Mouse (Mus musculus) mouse trophoblast stem cell (cell line): Measurements from ENCODE around the gene Cwc27.

ENCODE experiments used
- in situ Hi-C, 2 experiments: fragments of 300-500 bp; cut with MseI, MboI; formaldehyde crosslinking; loops; 2 replicates in 1 of 2; 3 replicates in 1 of 2; pipeline ENCODE4 v1.15.1; 2025

Gene Cwc27

GRCm38 (mm10) chr13:104816635-104817571 lies at the start of gene Cwc27:
TSS of gene Cwc27 (minus strand) at chr13:104817142.
- in situ Hi-C loops: no loop called here

DNA sequence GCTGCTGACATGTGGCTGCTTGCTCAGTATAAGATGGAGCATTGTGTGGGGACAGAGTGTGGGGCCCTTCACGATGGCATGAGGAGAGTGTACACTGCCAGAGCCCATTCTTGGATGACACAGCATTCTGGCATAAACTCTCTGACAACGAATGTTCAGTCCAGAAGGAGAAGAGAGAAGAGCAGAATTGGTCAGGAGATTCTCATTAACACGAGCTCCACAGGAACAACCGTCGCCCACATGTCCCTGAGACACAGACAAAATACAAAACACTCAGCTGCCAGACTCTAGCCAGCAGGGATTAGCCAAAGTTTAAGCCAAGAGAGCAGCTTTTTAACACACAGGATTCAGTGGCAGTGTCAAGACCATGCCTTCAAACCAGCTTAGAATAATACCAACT lies 49.8 kb upstream of the Cwc27 start:
- in situ Hi-C loops: no loop called here

- in situ Hi-C loops: no loop called here
Measured at GRCm38 (mm10) chr13:104863127-104863979, 46.4 kb upstream of the Cwc27 start, which contains the start of gene Shisal2b. TSS of gene Shisal2b (minus strand) at chr13:104863893.

DNA sequence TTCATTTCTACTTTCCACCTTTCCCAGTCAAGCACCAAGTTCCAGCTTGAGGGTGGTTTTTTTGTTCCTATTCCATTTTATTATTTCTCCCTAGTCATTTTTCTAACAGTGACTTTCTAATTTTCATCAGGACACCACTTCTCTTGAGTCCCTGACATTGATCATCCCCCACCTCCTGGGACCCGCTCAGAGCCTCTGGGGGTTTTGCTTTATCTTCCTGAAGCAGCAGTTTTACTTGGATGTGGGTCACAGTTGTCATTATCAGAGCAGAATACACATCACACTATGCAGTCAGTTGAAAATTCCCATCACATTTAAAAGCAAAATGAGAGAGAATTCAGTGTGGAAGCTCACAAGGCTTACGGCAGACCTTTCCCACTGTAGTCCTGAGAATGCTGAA lies 36.7 kb upstream of the Cwc27 start:
- in situ Hi-C loops: no loop called here

- in situ Hi-C loops: no loop called here
Measured at GRCm38 (mm10) chr13:104843295-104844089, 26.6 kb upstream of the Cwc27 start.

DNA sequence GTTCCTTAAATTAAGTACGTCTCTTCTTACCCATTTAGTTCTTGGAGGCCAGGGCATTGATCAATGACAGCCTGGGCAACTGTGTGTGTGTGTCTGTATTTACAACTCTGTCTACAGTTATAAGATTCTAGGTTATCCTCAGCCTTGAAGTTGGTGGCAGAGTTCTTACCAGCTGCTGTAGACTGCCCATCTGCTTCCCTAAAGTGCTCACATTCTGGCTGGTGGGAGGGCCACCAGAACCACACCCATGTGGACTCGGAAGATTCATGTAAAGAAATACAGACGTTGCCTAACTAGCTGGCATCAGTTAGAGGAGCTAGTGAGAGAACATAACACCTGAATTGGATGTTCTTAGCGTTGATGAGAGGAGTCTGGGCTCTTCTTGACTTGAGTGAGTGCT lies 25.0 kb upstream of the Cwc27 start:
- in situ Hi-C loops: no loop called here

DNA sequence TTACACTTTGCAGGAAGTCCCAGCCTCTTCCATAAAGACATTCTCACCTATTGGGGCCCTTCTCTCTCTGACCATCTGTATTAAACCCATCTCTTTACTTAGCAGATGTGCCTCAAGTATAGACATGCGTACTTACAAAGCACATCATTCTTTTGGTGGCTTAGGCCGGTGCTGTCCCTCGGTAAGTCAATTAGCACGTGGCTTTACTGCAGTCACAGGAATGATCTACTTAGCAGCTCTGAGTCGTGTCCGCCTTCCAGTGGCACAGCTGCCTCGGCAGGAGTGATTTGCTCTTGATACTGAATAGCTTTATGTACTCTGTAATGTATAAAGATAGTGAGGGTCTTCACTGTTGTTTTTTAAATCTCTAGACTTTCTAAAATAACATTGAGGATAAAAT lies 20.7 kb upstream of the Cwc27 start:
- in situ Hi-C loops: no loop called here

DNA sequence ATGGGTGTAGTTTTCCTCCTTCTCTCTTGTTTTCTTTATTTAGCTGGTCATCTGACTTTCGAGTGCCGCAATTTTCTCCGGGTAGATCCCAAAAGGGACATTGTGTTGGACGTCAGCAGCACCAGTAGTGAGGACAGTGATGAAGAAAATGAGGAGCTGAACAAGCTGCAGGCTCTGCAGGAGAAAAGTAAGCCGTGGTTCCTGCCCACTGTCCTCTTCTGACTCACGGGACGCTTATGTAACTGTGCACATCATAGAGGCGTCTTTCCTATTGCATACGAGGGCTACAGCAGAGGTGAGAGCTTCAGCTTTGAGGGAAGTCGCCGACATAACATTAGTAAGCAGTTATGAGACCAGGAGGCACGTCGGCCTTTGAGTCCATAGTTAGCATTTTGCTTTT lies 15.9 kb upstream of the Cwc27 start:
- in situ Hi-C loops: no loop called here

DNA sequence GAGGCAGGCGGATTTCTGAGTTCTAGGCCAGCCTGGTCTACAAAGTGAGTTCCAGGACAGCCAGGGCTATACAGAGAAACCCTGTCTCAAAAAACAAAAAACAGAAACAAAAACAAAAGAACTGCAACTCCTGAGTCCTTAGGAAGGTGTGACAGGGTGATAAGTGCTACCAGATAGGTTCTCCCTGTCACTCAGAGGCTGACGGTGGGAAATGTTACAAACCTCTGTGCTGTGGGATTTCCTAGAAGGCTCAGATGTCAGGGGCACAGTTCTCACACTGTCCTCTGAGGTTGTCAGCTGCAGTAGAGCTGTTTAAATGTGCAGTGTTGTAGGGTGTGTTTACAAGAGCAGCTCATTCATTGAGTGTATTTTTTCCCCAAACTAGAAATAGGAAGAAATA lies 8.5 kb upstream of the Cwc27 start:
- in situ Hi-C loops: no loop called here

DNA sequence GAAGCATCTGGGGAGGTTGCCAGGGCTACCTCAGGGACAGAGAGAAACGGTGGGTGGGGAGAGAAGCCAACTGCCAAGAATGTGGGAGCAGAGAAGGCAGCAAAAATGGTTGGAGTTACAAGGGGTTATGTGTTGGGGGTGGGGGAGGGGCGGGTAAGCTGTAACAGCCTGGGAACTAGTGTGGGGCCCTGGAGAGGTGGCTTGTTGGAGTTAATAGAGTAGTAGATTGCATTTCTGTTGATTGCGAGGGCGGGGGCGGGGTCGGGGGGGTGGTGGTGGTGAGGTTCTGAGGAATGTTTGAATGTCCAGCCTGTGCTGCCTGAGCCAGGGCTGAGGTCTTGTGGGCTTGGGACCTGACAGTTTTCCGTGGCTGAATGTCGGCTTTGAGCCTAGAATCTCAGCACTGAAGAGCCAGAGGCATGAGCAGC lies 5.5 kb upstream of the Cwc27 start:
- in situ Hi-C loops: no loop called here

DNA sequence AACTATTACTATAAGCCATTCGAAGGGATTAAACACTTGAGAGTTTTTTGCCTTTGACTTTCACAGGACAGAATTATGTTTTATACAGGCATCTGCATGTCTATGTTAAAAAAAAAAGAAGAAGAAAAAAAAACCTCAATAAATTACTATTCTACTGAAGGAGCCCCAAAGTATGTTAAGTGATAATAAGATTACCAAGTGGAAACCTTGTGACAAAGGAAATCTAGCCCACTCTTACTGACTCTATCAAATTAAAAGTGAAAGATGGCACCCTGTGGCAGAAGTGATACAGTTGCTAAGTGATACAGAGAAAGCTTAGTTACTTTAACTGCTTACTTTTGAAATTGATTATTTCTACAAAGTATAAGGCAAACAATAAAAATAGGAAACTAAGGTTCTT lies 5.0 kb upstream of the Cwc27 start:
- in situ Hi-C loops: no loop called here

DNA sequence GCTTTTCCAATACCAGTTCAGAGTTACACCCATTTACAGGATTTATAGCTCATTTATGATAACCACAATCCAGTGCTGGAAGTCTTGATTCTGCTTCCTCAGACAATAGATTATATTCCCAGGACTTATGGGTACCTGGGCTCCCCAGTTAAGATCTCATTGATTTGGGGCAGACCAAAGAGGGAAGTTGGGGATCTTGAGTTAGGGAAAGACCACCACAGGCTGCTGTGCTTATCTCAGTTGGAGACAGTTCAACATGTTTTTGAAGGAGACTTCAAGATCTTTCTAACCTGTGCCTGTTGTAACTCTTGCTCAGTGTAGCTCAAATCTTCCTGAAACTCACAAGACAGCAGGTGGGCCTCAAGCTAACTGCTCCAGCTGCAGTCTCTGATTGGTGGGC lies 4.2 kb upstream of the Cwc27 start:
- in situ Hi-C loops: no loop called here

DNA sequence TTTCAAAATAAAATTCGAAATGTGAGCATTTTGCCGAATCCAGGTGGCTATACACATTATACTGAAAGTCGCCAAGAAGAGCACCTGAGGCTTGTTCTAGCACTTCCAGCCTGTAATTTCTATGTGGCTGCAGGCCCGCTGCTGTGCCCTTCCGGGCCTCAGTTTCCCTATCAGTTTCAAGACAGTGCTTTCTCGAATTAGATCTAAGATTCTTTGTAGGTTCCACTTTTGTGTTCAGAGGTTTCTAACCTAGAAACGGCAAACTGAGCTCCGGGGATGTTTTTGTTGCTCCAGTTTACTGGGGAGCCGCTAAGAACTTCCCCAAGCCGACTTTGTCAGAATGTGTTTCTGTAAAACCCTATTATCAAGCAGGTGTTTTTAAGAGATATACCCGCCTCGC lies 754 bp upstream of the Cwc27 start:
- in situ Hi-C loops: no loop called here

DNA sequence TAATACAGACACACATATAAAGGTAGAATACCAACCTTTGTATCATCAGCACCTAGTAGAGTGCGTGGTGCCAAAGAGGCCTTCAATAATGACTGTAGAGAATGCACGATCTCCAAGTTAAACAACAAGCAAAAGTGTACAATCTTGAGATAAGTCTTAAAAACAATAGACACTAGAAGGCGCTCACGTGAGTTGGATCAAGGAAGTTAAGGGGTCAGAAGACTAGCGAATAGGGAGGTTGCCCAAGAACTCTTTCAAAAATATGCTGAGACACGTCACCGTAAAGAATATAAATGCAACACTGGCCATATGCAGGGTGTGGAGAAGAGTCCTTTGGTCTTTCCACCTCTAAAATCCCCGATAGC lies 690 bp downstream of the Cwc27 start:
- in situ Hi-C loops: no loop called here

GRCm38 (mm10) chr13:104805681-104806080 lies 11.3 kb downstream of the Cwc27 start:
- in situ Hi-C loops: loop anchor here (5.0 kb wide), 1 partner anchor 132 kb away; no protein-coding TSS in a partner anchor

- in situ Hi-C loops: loop anchor here in 1 of 2 experiments (25.0 kb wide), 1 partner anchor 512 kb away; the partner anchor contains the start of gene Adamts6
Measured at GRCm38 (mm10) chr13:104799566-104800182, 17.3 kb downstream of the Cwc27 start.

- in situ Hi-C loops: loop anchor here in 1 of 2 experiments (25.0 kb wide), 1 partner anchor 512 kb away; the partner anchor contains the start of gene Adamts6
Measured at GRCm38 (mm10) chr13:104799067-104799466, 17.9 kb downstream of the Cwc27 start.

DNA sequence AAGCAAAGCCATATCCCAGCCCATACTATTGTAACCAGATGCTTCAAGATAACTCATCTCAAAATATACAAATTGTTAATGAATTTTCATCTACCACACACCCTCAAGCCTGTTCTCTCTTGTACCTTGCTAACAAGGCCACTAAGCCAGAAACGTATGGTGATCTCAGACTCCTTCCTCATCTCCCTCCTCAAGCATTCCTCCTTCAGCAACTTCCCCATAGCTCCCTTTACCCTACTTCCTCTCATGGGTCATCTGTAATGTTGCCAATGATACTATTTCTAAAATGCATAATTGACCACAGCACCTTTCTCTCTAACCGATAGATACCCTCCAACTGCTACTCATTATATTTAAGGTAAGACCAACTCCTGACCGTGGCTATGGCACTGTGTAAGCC lies 22.5 kb downstream of the Cwc27 start:
- in situ Hi-C loops: loop anchor here in 1 of 2 experiments (25.0 kb wide), 1 partner anchor 507 kb away; the partner anchor contains the start of gene Adamts6

DNA sequence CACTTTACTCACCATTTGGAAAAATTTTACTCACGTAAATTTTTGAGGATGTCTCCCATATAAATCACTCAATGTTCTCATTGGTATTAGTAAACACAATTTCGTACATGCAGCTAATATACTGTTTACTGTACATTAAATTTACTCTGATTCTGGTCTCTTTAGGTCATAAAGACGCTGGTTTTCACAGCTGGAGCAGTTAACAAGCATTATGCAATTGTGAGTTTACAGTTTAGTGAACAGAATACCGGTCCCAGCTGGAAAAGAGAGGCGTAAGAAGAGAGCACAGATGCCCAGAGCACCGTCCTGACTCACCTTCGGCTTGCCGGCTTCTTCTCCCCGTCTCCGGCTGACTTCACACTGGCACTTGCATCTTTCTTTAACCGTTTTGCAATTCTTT lies 24.8 kb downstream of the Cwc27 start, which contains the start of gene Srek1ip1:
Srek1ip1 (plus strand) TSS at position 301 of the 400 bp plus-strand sequence.
- in situ Hi-C loops: loop anchor here in 1 of 2 experiments (25.0 kb wide), 1 partner anchor 505 kb away; the partner anchor contains the start of gene Adamts6

- in situ Hi-C loops: loop anchor here (10.0 to 25.0 kb wide), 2 partner anchors 502 to 505 kb away; partner anchors contain the start of gene Adamts6 (in 2 of the 2)
Measured at GRCm38 (mm10) chr13:104789663-104790062, 27.3 kb downstream of the Cwc27 start.
